Mouse (Mus musculus) liver, adult 2 months (tissue): ENCODE measurements around the gene Faap20.

Experiments used
- CTCF ChIP-seq: fragments of 200-500 bp; IDR thresholded peaks from 2 replicates; pipeline ENCODE4 v1.5.1; 2011; ENCODE audit warnings: low read depth, low read length, control low read depth
- POLR2A ChIP-seq: fragments of 200-500 bp; IDR thresholded peaks from 2 replicates; pipeline ENCODE4 v1.6.1; 2011; ENCODE audit warnings: low read length, control low read depth; ENCODE audit not compliant: insufficient read depth; ENCODE audit errors: extremely low read depth

- TF ChIP-seq CTCF (no peak), POLR2A (no peak)
Observed at GRCm38 (mm10) chr4:155209079-155209478, 40.5 kb upstream of the Faap20 start.
